8 mouse cellular contexts compared by ENCODE assay signal in genomic region chr1:180428101-180428712, GRCm38 (mm10). TPM values are rescaled to one million over a fixed set of nuclear protein-coding genes. Genes with fewer than 3 reads are reported as not detected.
DNase-seq lines count a peak whose midpoint lies in the region; TF ChIP-seq lines count a peak whose summit lies in the region.

No protein-coding gene starts in this region.

- H3K9ac ChIP-seq in ES-E14 (ENCODE audit: insufficient read depth, low read depth, low read length, poor library complexity, severe bottlenecking) = no peak overlapping the region

- intact Hi-C loops in left cerebral cortex, postnatal 10 days (cut with DNase I) = loop anchor here (5.0 to 10.0 kb wide), 2 partner anchors 161 to 253 kb away; no protein-coding TSS in a partner anchor

- peak; percentile 60 to 61 for DNase-seq in left cerebral cortex, adult 18-20 months (ENCODE audit: low spot score in 2 of 2)
- DNase-seq in left cerebral cortex, adult 8-10 months (ENCODE audit: low spot score in 2 of 2) = no peak
- DNase-seq in ES-E14 (ENCODE audit: low read depth, low spot score) = no peak
- DNase-seq in heart, adult 8-10 months (ENCODE audit: low spot score) = peak; percentile 83
- DNase-seq in left cerebral cortex, postnatal 10 days (ENCODE audit: extremely low spot score in 1 of 2, low spot score in 2 of 2) = peak; percentile 67 to 70
- DNase-seq in mesoderm, embryonic 11.5 days (ENCODE audit: low read depth, low spot score) = peak; percentile 74
- DNase-seq in thymus, postnatal 4 days = peak; percentile 71

- no peaks in the 10 kb centered on the region for H3K9me3 ChIP-seq in ES-E14 (ENCODE audit: control insufficient read depth, insufficient read depth, low read depth, low read length)

- H3K4me1 ChIP-seq in ES-E14 (ENCODE audit: control insufficient read depth in 2 of 2, insufficient read depth in 2 of 2, low read length in 2 of 2, poor library complexity in 1 of 2) = peaks cover 0 to 3% of the 10 kb centered on the region in 2 experiments; a peak in 1 of 4 replicates
- H3K4me1 ChIP-seq in brown adipose tissue, adult 24 weeks (ENCODE audit: control insufficient read depth, insufficient read depth, insufficient read length, low read length) = peaks cover 4% of the 10 kb centered on the region; the same call in 1 of the 2 replicates

- no peaks in the 10 kb centered on the region for H3K36me3 ChIP-seq in ES-E14 (ENCODE audit: control insufficient read depth, insufficient read depth, low read length, poor library complexity, severe bottlenecking)

- H3K27ac ChIP-seq in ES-E14 (ENCODE audit: insufficient read depth, low read depth, low read length, poor library complexity, severe bottlenecking) = no peak overlapping the region
- 0 out of 2 replicates have a peak overlapping the region, but pooled peaks have one; percentile 1 for H3K27ac ChIP-seq in brown adipose tissue, adult 24 weeks (replicated peaks; ENCODE audit: low read depth, low read length)

- in situ Hi-C loops in ES-E14 (cut with MboI; ENCODE audit: low sequenced_read_pairs in 2 of 2, unreplicated experiment in 2 of 2) = loop anchor here in 1 of 2 experiments (10.0 kb wide), 1 partner anchor 153 kb away; no protein-coding TSS in a partner anchor

- no peak overlapping the region for H3K4me3 ChIP-seq in ES-E14 (ENCODE audit: insufficient read depth in 1 of 2, low read depth in 1 of 2, low read length in 2 of 2, poor library complexity in 1 of 2, severe bottlenecking in 1 of 2)
- H3K4me3 ChIP-seq in brown adipose tissue, adult 24 weeks (ENCODE audit: insufficient read depth, low read depth, low read length) = no peak overlapping the region

TF ChIP-seq in ES-E14, 5 proteins besides CTCF, POLR2A, EP300 and RAD21:
- peak; percentile 61; the same call in 1 of the 2 replicates for TF ChIP-seq ZC3H11A (IDR thresholded peaks at IDR 0.05; ENCODE audit: borderline replicate concordance, low read depth, low read length)
- TF ChIP-seq MAFK (IDR thresholded peaks at IDR 0.05; ENCODE audit: insufficient read depth, low read depth, low read length) = no peak

RNA-seq across cellular contexts. Expression of gene Stum, which starts 55.1 kb away (rescaled TPM):
- 100 to 1,000 TPM; 171 to 180 TPM for total RNA-seq in left cerebral cortex, adult 18-20 months (2021)
- 100 to 1,000 TPM; 139 to 156 (median 147) TPM for total RNA-seq in left cerebral cortex, adult 8-10 months (2022)
- total RNA-seq in ES-E14 (2012; rRNA removed) = 0.18 TPM in 1 of 2 replicates, not detected in the other
- 0.28 and 0.92 TPM in 2 replicates for polyA plus RNA-seq in brown adipose tissue, adult 24 weeks (2012; ENCODE audit: insufficient read depth, insufficient read length, missing spikeins)
- total RNA-seq in heart, adult 8-10 months (2022) = 1 to 10 TPM; 2.4 to 3.2 (median 2.7) TPM
- 100 to 1,000 TPM; 131 to 139 TPM for total RNA-seq in left cerebral cortex, postnatal 10 days (2021)

Comparison
In these comparisons a context has a peak if more than half of its experiments do, and no peak if none do; other contexts are left out.
1. DNase-seq: peak in left cerebral cortex, adult 18-20 months (2 of 2), heart, adult 8-10 months (single experiment), left cerebral cortex, postnatal 10 days (2 of 2), mesoderm, embryonic 11.5 days (single experiment) and thymus, postnatal 4 days (single experiment); none in left cerebral cortex, adult 8-10 months (0 of 2) and ES-E14 (single experiment).
2. RNA of gene Stum, which starts 55.1 kb away (total RNA-seq): 171 to 180 TPM in left cerebral cortex, adult 18-20 months, 139 to 156 TPM in left cerebral cortex, adult 8-10 months and 131 to 139 TPM in left cerebral cortex, postnatal 10 days; 2.4 to 3.2 TPM in heart, adult 8-10 months and 0.18 TPM in ES-E14; every median in the first group is over 10 times any median in the second.